Mouse (Mus musculus) liver, postnatal 0 days (tissue): Measurements from ENCODE around the gene Hist1h3d. TPM values are rescaled to one million over a fixed set of nuclear protein-coding genes. Genes with fewer than 3 reads are reported as not detected.
"Not testable (repeated sequence)": the region's sequence is repeated elsewhere in the genome, so short reads cannot be mapped to it uniquely, and the experiment has no call there.

ENCODE experiments used
- ATAC-seq: fragments of 200-750 bp; cut with Nextera tagmentation; 2 replicates; pipeline ENCODE4 v1.8.0; 2017; ENCODE audit warnings: mild to moderate bottlenecking, moderate library complexity
- DNase-seq: peaks from one replicate; pipeline ENCODE4 v3.0.0-alpha.2; 2016
- H3K27ac ChIP-seq: fragments of 300-500 bp; sonication (generic); 2 replicates; pipeline ENCODE4 v1.5.1; 2014; ENCODE audit warnings: antibody characterized with exemption, moderate library complexity, mild to moderate bottlenecking, low read depth
- H3K27me3 ChIP-seq: fragments of 300-500 bp; sonication (generic); 2 replicates; pipeline ENCODE4 v1.6.1; 2014; ENCODE audit warnings: low read length, control low read depth, mixed read lengths; ENCODE audit not compliant: insufficient read depth
- H3K36me3 ChIP-seq: fragments of 300-500 bp; sonication (generic); replicated peaks from 2 replicates; pipeline ENCODE4 v1.6.1; 2014; ENCODE audit warnings: mild to moderate bottlenecking, control low read depth, low read length, moderate library complexity, mixed read lengths; ENCODE audit not compliant: insufficient read depth
- H3K4me1 ChIP-seq: fragments of 300-500 bp; sonication (generic); 2 replicates; pipeline ENCODE4 v1.6.1; 2014; ENCODE audit warnings: antibody characterized with exemption, mild to moderate bottlenecking, control low read depth; ENCODE audit not compliant: insufficient read depth
- H3K4me2 ChIP-seq: fragments of 300-500 bp; sonication (generic); 2 replicates; pipeline ENCODE4 v1.6.1; 2014; ENCODE audit warnings: low read depth, mild to moderate bottlenecking, low read length, moderate library complexity, mixed read lengths
- H3K4me3 ChIP-seq: fragments of 300-500 bp; sonication (generic); 2 replicates; pipeline ENCODE4 v1.5.1; 2014; ENCODE audit warnings: low read depth, low read length
- H3K9ac ChIP-seq: fragments of 300-500 bp; sonication (generic); replicated peaks from 2 replicates; pipeline ENCODE4 v1.6.1; 2014; ENCODE audit warnings: mild to moderate bottlenecking, moderate library complexity
- H3K9me3 ChIP-seq: fragments of 300-500 bp; sonication (generic); 2 replicates; pipeline ENCODE4 v1.6.1; 2016; ENCODE audit warnings: mild to moderate bottlenecking, control low read depth, low read length, mixed read lengths
- CTCF ChIP-seq: sonication (generic); IDR thresholded peaks from 2 replicates; pipeline ENCODE4 v1.5.1; 2016; ENCODE audit warnings: antibody characterized with exemption, low read depth
- EP300 ChIP-seq: IDR thresholded peaks from 2 replicates; pipeline ENCODE4 v1.6.1; 2016; ENCODE audit warnings: antibody characterized with exemption, low read depth, mild to moderate bottlenecking
- WGBS: fragments of 180-500 bp; shearing (Covaris S2); extraction: QIAGEN DNeasy Blood & Tissue Kit; methylation state at CpG from one replicate; pipeline ENCODE4 v1.1.7; 2014; ENCODE audit not compliant: insufficient replicate concordance; 5-methylcytosine and 5-hydroxymethylcytosine counted together
- polyA plus RNA-seq: library from polyadenylated mRNA; unstranded; fragments of >200 nt; fragmentation: Nextera tagmentation; extraction: Ambion mirVana; gene quantifications from 2 replicates; pipeline ENCODE4 v1.2.1, GENCODE M21; 2015

The Hist1h3d gene
- polyA plus RNA-seq, 1 experiment from 2014 or later = 5.8 TPM

GRCm38 (mm10) chr13:23554925-23555838, 20.4 kb upstream of the Hist1h3d start:
- Histone ChIP-seq H3K9ac (peak overlapping the region; percentile 83), H3K4me3 (peak overlapping the region; percentile 64), H3K27me3 (no peaks in the 10 kb centered on the region), H3K4me2 (peak overlapping the region; percentile 90), H3K27ac (peak overlapping the region; percentile 97), H3K4me1 (peaks cover 15% of the 10 kb centered on the region), H3K36me3 (no peaks in the 10 kb centered on the region), H3K9me3 (no peaks in the 10 kb centered on the region)
- under 1% methylated on average over 54 of the region's 54 CpGs for WGBS
- peak; percentile 89 for DNase-seq
- peak; percentile 88 for TF ChIP-seq EP300
- no peak for TF ChIP-seq CTCF
- ATAC-seq = peak; percentile 77

DNA sequence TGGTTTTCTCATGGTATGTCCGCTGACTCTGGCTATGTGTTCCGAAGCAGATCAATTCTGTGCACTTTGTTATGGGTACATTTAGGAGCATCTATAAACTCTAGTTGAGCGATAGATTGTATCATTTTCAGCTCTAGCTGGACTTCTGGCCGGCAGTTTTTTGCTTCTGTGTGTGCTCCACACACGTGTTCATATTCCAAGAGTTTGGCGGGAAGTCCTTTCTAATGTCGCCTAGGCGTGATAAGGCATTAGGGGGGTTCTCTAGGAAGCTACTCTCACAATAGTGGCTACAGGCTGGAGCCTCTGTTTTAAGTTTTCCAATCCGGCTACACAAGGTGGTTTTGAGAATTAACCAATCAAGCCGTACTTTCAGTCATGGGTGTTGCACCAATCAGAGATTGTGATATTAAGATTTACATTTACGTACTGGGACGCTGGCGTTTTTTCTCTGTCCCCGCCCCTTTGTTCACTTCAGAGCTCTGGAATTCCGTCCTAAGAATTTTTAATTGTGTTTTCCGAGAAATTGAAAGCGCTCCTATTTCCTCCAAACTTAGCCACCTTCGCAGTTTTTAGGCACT, 19.6 kb upstream of the Hist1h3d start:
- under 1% methylated on average over 18 of the region's 18 CpGs for WGBS
- DNase-seq (peak; percentile 74), ATAC-seq (peak; percentile 49)
- H3K4me2 ChIP-seq = peak overlapping the region; percentile 90
- H3K4me1 ChIP-seq = peaks cover 10% of the 10 kb centered on the region
- H3K9ac ChIP-seq = peak overlapping the region; percentile 83
- TF ChIP-seq EP300 (no peak; the same call in 1 of the 2 replicates), CTCF (no peak)
- H3K9me3 ChIP-seq = no peaks in the 10 kb centered on the region
- H3K27ac ChIP-seq = peak overlapping the region; percentile 97
- H3K36me3 ChIP-seq = no peaks in the 10 kb centered on the region
- H3K27me3 ChIP-seq = no peaks in the 10 kb centered on the region
- peak overlapping the region; percentile 64 for H3K4me3 ChIP-seq

DNA sequence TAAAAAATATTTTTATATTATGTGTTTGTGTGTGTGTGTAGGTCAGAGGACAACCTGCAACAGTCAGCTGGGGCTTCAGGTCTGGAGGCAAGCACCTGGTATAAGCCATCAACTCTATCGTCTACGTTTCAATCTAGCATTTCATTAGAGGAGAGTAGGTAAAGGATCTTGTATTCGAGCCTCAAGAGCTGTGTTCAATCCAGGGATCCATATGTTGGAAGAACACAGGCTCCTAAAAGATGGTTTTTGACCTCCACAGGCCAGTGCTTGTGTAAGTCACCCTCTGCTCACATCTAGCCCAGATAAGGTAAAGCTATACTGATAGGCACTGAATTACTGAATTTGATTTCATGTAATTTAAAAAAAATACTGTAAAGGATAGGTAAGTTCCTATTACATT, 18.7 kb upstream of the Hist1h3d start:
- H3K4me3 ChIP-seq = peak overlapping the region; percentile 64
- H3K27me3 ChIP-seq = no peaks in the 10 kb centered on the region
- DNase-seq (no peak), ATAC-seq (no peak)
- 63% methylated on average over 3 of the region's 3 CpGs for WGBS
- H3K4me1 ChIP-seq = peaks cover 8% of the 10 kb centered on the region
- no peaks in the 10 kb centered on the region for H3K9me3 ChIP-seq
- H3K9ac ChIP-seq = peak overlapping the region; percentile 10; the same call in 1 of the 2 replicates
- peak overlapping the region; percentile 97 for H3K27ac ChIP-seq
- no peaks in the 10 kb centered on the region for H3K36me3 ChIP-seq
- TF ChIP-seq CTCF (no peak), EP300 (no peak)
- peak overlapping the region; percentile 90 for H3K4me2 ChIP-seq

GRCm38 (mm10) chr13:23560699-23561098, 14.9 kb upstream of the Hist1h3d start:
- H3K4me1 ChIP-seq, H3K36me3 ChIP-seq, DNase-seq, H3K27me3 ChIP-seq, H3K9me3 ChIP-seq, ATAC-seq, H3K4me3 ChIP-seq: not testable (repeated sequence)
- H3K9ac ChIP-seq = peak overlapping the region; percentile 39
- H3K4me2 ChIP-seq = peak overlapping the region; percentile 55
- peak overlapping the region; percentile 46 for H3K27ac ChIP-seq
- 35% methylated on average over 2 of the region's 2 CpGs for WGBS

DNA sequence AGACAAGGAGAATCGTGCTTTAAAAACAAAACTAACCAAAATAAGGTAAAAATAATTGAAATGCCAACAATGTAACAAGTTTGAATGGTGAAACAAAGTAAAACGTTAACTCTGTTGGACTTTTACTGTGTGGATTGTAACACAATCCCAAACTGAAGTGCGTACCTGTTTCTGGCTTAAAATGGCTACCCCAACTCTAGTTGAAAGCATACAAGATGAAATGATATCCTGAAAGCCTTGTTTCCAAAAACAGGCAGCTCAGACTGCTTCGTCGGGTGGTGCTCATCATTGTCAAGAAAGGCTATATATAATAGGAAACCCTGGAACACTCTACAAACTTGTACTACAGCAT, 14.1 kb upstream of the Hist1h3d start:
- H3K36me3 ChIP-seq, H3K27me3 ChIP-seq, H3K9me3 ChIP-seq, DNase-seq, H3K4me1 ChIP-seq: not testable (repeated sequence)
- H3K27ac ChIP-seq = peak overlapping the region; percentile 99
- ATAC-seq = peak; percentile 0; the same call in 1 of the 2 replicates
- peak overlapping the region; percentile 43 for H3K4me3 ChIP-seq
- H3K4me2 ChIP-seq = peak overlapping the region; percentile 83; the same call in 1 of the 2 replicates
- WGBS = 0% methylated on average over 2 of the region's 5 CpGs
- peak overlapping the region; percentile 72 for H3K9ac ChIP-seq

GRCm38 (mm10) chr13:23561883-23562659, 13.5 kb upstream of the Hist1h3d start, which contains the start of gene Hist1h3e:
Gene Hist1h3e, minus strand, starts transcription at chr13:23562369.
- not testable (repeated sequence) for H3K36me3 ChIP-seq, H3K4me1 ChIP-seq, H3K27me3 ChIP-seq, H3K9me3 ChIP-seq
- TF ChIP-seq EP300 = peak; percentile 80; the same call in 1 of the 2 replicates
- H3K9ac ChIP-seq = peak within 1 kb of the TSS; percentile 72
- WGBS = under 1% methylated on average over 48 of the region's 67 CpGs
- peak; percentile 95 for DNase-seq
- H3K27ac ChIP-seq = peak within 1 kb of the TSS; percentile 99
- H3K4me3 ChIP-seq = peak within 1 kb of the TSS; percentile 43
- ATAC-seq = peak; percentile 91
- peak within 1 kb of the TSS; percentile 83 for H3K4me2 ChIP-seq
